In genomic region chr9:90054371-90055145, GRCm38 (mm10) we compare ENCODE assay signal across 8 mouse cellular contexts. TPM values are rescaled to one million over a fixed set of nuclear protein-coding genes. Genes with fewer than 3 reads are reported as not detected.
DNase-seq lines count a peak whose midpoint lies in the region; ATAC-seq and TF ChIP-seq lines count a peak whose summit lies in the region.

No protein-coding gene starts in this region.

- H3K27ac ChIP-seq in bone marrow, adult 2 months (ENCODE audit: control insufficient read depth, insufficient read depth, low read depth, low read length, poor library complexity), result peak overlapping the region; percentile 90
- H3K27ac ChIP-seq in hindbrain, embryonic 16.5 days (ENCODE audit: low read depth, low read length), result no peak overlapping the region
- H3K27ac ChIP-seq in limb, embryonic 15.5 days, result peak overlapping the region; percentile 17; the same call in 1 of the 2 replicates
- H3K27ac ChIP-seq in midbrain, embryonic 14.5 days (replicated peaks; ENCODE audit: low read depth, low read length), result no peak overlapping the region
- H3K27ac ChIP-seq in spleen, adult 2 months (ENCODE audit: insufficient read depth, low read length), result peak overlapping the region; percentile 96

- H3K27me3 ChIP-seq in hindbrain, embryonic 16.5 days (replicated peaks; ENCODE audit: control insufficient read depth, insufficient read depth, low read length), result no peaks in the 10 kb centered on the region; the same call in none of the 2 replicates
- H3K27me3 ChIP-seq in limb, embryonic 15.5 days, result no peaks in the 10 kb centered on the region
- peaks cover 4% of the 10 kb centered on the region; the same call in 1 of the 2 replicates for H3K27me3 ChIP-seq in midbrain, embryonic 14.5 days (ENCODE audit: control insufficient read depth, insufficient read depth, low read length)
- H3K27me3 ChIP-seq in spleen, adult 2 months (ENCODE audit: control insufficient read depth, insufficient read depth, low read length), result no peaks in the 10 kb centered on the region

- peak; percentile 73 for TF ChIP-seq CTCF in bone marrow, adult 2 months (IDR thresholded peaks at IDR 0.05; ENCODE audit: control insufficient read depth, insufficient read depth, low read length)
- TF ChIP-seq CTCF in spleen, adult 2 months (IDR thresholded peaks at IDR 0.05; ENCODE audit: extremely low read depth, insufficient read depth, insufficient read length, insufficient replicate concordance), result peak; percentile 58; the same call in 1 of the 2 replicates

- peaks cover 1% of the 10 kb centered on the region for H3K4me1 ChIP-seq in bone marrow, adult 2 months (ENCODE audit: control insufficient read depth, insufficient read depth, low read length)
- peaks cover 7% of the 10 kb centered on the region for H3K4me1 ChIP-seq in hindbrain, embryonic 16.5 days (ENCODE audit: control insufficient read depth, insufficient read depth, low read depth, low read length)
- H3K4me1 ChIP-seq in limb, embryonic 15.5 days, result peaks cover 7% of the 10 kb centered on the region
- 0 out of 2 replicates have a peak, but pooled peaks cover 3% of the 10 kb centered on the region for H3K4me1 ChIP-seq in midbrain, embryonic 14.5 days (ENCODE audit: control insufficient read depth, insufficient read depth, low read length)
- peaks cover 6% of the 10 kb centered on the region; the same call in 1 of the 2 replicates for H3K4me1 ChIP-seq in spleen, adult 2 months (ENCODE audit: control insufficient read depth, insufficient read depth, insufficient read length)

- no peaks in the 10 kb centered on the region for H3K9me3 ChIP-seq in hindbrain, embryonic 16.5 days (ENCODE audit: control insufficient read depth, low read length)
- no peaks in the 10 kb centered on the region for H3K9me3 ChIP-seq in limb, embryonic 15.5 days
- no peaks in the 10 kb centered on the region for H3K9me3 ChIP-seq in midbrain, embryonic 14.5 days (ENCODE audit: control insufficient read depth, low read length)

- under 1% methylated on average over 37 of the region's 37 CpGs for WGBS in bone marrow, adult 2 months
- under 1% methylated on average over 36 of the region's 37 CpGs for WGBS in hindbrain, embryonic 16.5 days
- WGBS in limb, embryonic 15.5 days, result under 1% methylated on average over 37 of the region's 37 CpGs
- under 1% methylated on average over 37 of the region's 37 CpGs for WGBS in midbrain, embryonic 14.5 days
- 1% methylated on average over 37 of the region's 37 CpGs for WGBS in spleen, adult 2 months

- peak; percentile 50 for DNase-seq in ES-CJ7 (ENCODE audit: low read depth, low spot score)
- DNase-seq in gastrocnemius, adult 8-10 months (ENCODE audit: low spot score in 2 of 2), result peak; percentile 26 to 31
- peak; percentile 56 for DNase-seq in midbrain, embryonic 14.5 days
- DNase-seq in spleen, adult 2 months (ENCODE audit: low read depth in 1 of 2, low spot score in 2 of 2), result peak; percentile 64 to 83
- no peak for DNase-seq in MN1 (ENCODE audit: low spot score)

- H3K4me2 ChIP-seq in hindbrain, embryonic 16.5 days (ENCODE audit: low read length), result peak overlapping the region; percentile 82
- peak overlapping the region; percentile 85 for H3K4me2 ChIP-seq in limb, embryonic 15.5 days
- peak overlapping the region; percentile 65 for H3K4me2 ChIP-seq in midbrain, embryonic 14.5 days (ENCODE audit: low read length)

- no peaks in the 10 kb centered on the region for H3K36me3 ChIP-seq in hindbrain, embryonic 16.5 days (ENCODE audit: control insufficient read depth, insufficient read depth, low read length)
- no peaks in the 10 kb centered on the region for H3K36me3 ChIP-seq in limb, embryonic 15.5 days
- no peaks in the 10 kb centered on the region for H3K36me3 ChIP-seq in midbrain, embryonic 14.5 days (ENCODE audit: control insufficient read depth, insufficient read depth, low read length)
- H3K36me3 ChIP-seq in spleen, adult 2 months (ENCODE audit: control insufficient read depth, insufficient read depth, low read length), result no peaks in the 10 kb centered on the region

- H3K4me3 ChIP-seq in bone marrow, adult 2 months (replicated peaks; ENCODE audit: control insufficient read depth, low read depth, low read length), result peak overlapping the region; percentile 82
- peak overlapping the region; percentile 40 for H3K4me3 ChIP-seq in hindbrain, embryonic 16.5 days (ENCODE audit: low read length)
- H3K4me3 ChIP-seq in limb, embryonic 15.5 days, result peak overlapping the region; percentile 49
- peak overlapping the region; percentile 37 for H3K4me3 ChIP-seq in midbrain, embryonic 14.5 days (replicated peaks; ENCODE audit: low read depth, low read length)
- peak overlapping the region; percentile 94 for H3K4me3 ChIP-seq in spleen, adult 2 months (ENCODE audit: extremely low read depth, insufficient read depth, insufficient read length)

- TF ChIP-seq POLR2A in bone marrow, adult 2 months (IDR thresholded peaks at IDR 0.05; ENCODE audit: borderline replicate concordance, control insufficient read depth, low read depth, low read length), result peak; percentile 77; the same call in 1 of the 2 replicates
- TF ChIP-seq POLR2A in spleen, adult 2 months (IDR thresholded peaks at IDR 0.05; ENCODE audit: low read depth, low read length), result peak; percentile 94

- peak; percentile 88 for ATAC-seq in hindbrain, embryonic 16.5 days
- ATAC-seq in limb, embryonic 15.5 days (ENCODE audit: insufficient number of reproducible peaks, low FRiP score, low TSS enrichment, low read depth), result peak; percentile 61; the same call in 1 of the 2 replicates
- ATAC-seq in midbrain, embryonic 14.5 days (ENCODE audit: low FRiP score, low TSS enrichment), result peak; percentile 62

- H3K9ac ChIP-seq in hindbrain, embryonic 16.5 days (ENCODE audit: low read depth, low read length), result peak overlapping the region; percentile 59
- H3K9ac ChIP-seq in limb, embryonic 15.5 days, result peak overlapping the region; percentile 37
- H3K9ac ChIP-seq in midbrain, embryonic 14.5 days (replicated peaks; ENCODE audit: low read length), result peak overlapping the region; percentile 26; the same call in 1 of the 2 replicates

RNA-seq across cellular contexts. Expression of gene Ctsh, which starts 0.6 kb away (rescaled TPM):
- polyA plus RNA-seq in bone marrow, adult 2 months (2011; ENCODE audit: insufficient read depth, insufficient read length, low replicate concordance, missing spikeins), result 27.7 and 112 TPM in 2 replicates
- total RNA-seq in gastrocnemius, adult 8-10 months (2022), result 1 to 10 TPM; 5.3 to 9.3 (median 6.7) TPM
- 32.2 and 40.1 TPM in 2 replicates for polyA plus RNA-seq in hindbrain, embryonic 16.5 days (2015; fragmentation: Nextera tagmentation; extraction: Ambion mirVana)
- 47.8 and 48.0 TPM in 2 replicates for polyA plus RNA-seq in limb, embryonic 15.5 days (2015; fragmentation: Nextera tagmentation; extraction: Ambion mirVana)
- 8.6 and 20.9 TPM in 2 replicates for polyA plus RNA-seq in midbrain, embryonic 14.5 days (2014; fragmentation: Nextera tagmentation; extraction: Ambion mirVana)
- polyA plus RNA-seq in spleen, adult 2 months (2012; rRNA removed), result 65.0 and 65.9 TPM in 2 replicates

Comparison
In these comparisons a context has a peak if more than half of its experiments do, and no peak if none do; other contexts are left out.
1. H3K27ac ChIP-seq: peak in bone marrow, adult 2 months (single experiment), limb, embryonic 15.5 days (single experiment) and spleen, adult 2 months (single experiment); none in hindbrain, embryonic 16.5 days (single experiment) and midbrain, embryonic 14.5 days (single experiment).
2. H3K4me3 ChIP-seq: peak in every context shown above with its lines; median percentile 94 in spleen, adult 2 months; 82 in bone marrow, adult 2 months; 49 in limb, embryonic 15.5 days; 40 in hindbrain, embryonic 16.5 days; 37 in midbrain, embryonic 14.5 days.
3. Peak in every context shown above with its lines, with median percentiles within 50 percentile points of each other: ATAC-seq, H3K4me2 ChIP-seq and H3K9ac ChIP-seq.